Mouse (Mus musculus) liver, postnatal 0 days (tissue): ENCODE measurements around the gene Saysd1. TPM values are rescaled to one million over a fixed set of nuclear protein-coding genes. Genes with fewer than 3 reads are reported as not detected.

Source experiments
- ATAC-seq: fragments of 200-750 bp; cut with Nextera tagmentation; 2 replicates; pipeline ENCODE4 v1.8.0; 2017; ENCODE audit warnings: mild to moderate bottlenecking, moderate library complexity
- DNase-seq: peaks from one replicate; pipeline ENCODE4 v3.0.0-alpha.2; 2016
- H3K27ac ChIP-seq: fragments of 300-500 bp; sonication (generic); 2 replicates; pipeline ENCODE4 v1.5.1; 2014; ENCODE audit warnings: antibody characterized with exemption, moderate library complexity, mild to moderate bottlenecking, low read depth
- H3K27me3 ChIP-seq: fragments of 300-500 bp; sonication (generic); 2 replicates; pipeline ENCODE4 v1.6.1; 2014; ENCODE audit warnings: low read length, control low read depth, mixed read lengths; ENCODE audit not compliant: insufficient read depth
- H3K36me3 ChIP-seq: fragments of 300-500 bp; sonication (generic); replicated peaks from 2 replicates; pipeline ENCODE4 v1.6.1; 2014; ENCODE audit warnings: mild to moderate bottlenecking, control low read depth, low read length, moderate library complexity, mixed read lengths; ENCODE audit not compliant: insufficient read depth
- H3K4me1 ChIP-seq: fragments of 300-500 bp; sonication (generic); 2 replicates; pipeline ENCODE4 v1.6.1; 2014; ENCODE audit warnings: antibody characterized with exemption, mild to moderate bottlenecking, control low read depth; ENCODE audit not compliant: insufficient read depth
- H3K4me2 ChIP-seq: fragments of 300-500 bp; sonication (generic); 2 replicates; pipeline ENCODE4 v1.6.1; 2014; ENCODE audit warnings: low read depth, mild to moderate bottlenecking, low read length, moderate library complexity, mixed read lengths
- H3K4me3 ChIP-seq: fragments of 300-500 bp; sonication (generic); 2 replicates; pipeline ENCODE4 v1.5.1; 2014; ENCODE audit warnings: low read depth, low read length
- H3K9ac ChIP-seq: fragments of 300-500 bp; sonication (generic); replicated peaks from 2 replicates; pipeline ENCODE4 v1.6.1; 2014; ENCODE audit warnings: mild to moderate bottlenecking, moderate library complexity
- H3K9me3 ChIP-seq: fragments of 300-500 bp; sonication (generic); 2 replicates; pipeline ENCODE4 v1.6.1; 2016; ENCODE audit warnings: mild to moderate bottlenecking, control low read depth, low read length, mixed read lengths
- CTCF ChIP-seq: sonication (generic); IDR thresholded peaks from 2 replicates; pipeline ENCODE4 v1.5.1; 2016; ENCODE audit warnings: antibody characterized with exemption, low read depth
- EP300 ChIP-seq: IDR thresholded peaks from 2 replicates; pipeline ENCODE4 v1.6.1; 2016; ENCODE audit warnings: antibody characterized with exemption, low read depth, mild to moderate bottlenecking
- WGBS: fragments of 180-500 bp; shearing (Covaris S2); extraction: QIAGEN DNeasy Blood & Tissue Kit; methylation state at CpG from one replicate; pipeline ENCODE4 v1.1.7; 2014; ENCODE audit not compliant: insufficient replicate concordance; 5-methylcytosine and 5-hydroxymethylcytosine counted together
- polyA plus RNA-seq: library from polyadenylated mRNA; unstranded; fragments of >200 nt; fragmentation: Nextera tagmentation; extraction: Ambion mirVana; gene quantifications from 2 replicates; pipeline ENCODE4 v1.2.1, GENCODE M21; 2015

Gene Saysd1
- polyA plus RNA-seq, 1 experiment from 2014 or later: 9.6 TPM

DNA sequence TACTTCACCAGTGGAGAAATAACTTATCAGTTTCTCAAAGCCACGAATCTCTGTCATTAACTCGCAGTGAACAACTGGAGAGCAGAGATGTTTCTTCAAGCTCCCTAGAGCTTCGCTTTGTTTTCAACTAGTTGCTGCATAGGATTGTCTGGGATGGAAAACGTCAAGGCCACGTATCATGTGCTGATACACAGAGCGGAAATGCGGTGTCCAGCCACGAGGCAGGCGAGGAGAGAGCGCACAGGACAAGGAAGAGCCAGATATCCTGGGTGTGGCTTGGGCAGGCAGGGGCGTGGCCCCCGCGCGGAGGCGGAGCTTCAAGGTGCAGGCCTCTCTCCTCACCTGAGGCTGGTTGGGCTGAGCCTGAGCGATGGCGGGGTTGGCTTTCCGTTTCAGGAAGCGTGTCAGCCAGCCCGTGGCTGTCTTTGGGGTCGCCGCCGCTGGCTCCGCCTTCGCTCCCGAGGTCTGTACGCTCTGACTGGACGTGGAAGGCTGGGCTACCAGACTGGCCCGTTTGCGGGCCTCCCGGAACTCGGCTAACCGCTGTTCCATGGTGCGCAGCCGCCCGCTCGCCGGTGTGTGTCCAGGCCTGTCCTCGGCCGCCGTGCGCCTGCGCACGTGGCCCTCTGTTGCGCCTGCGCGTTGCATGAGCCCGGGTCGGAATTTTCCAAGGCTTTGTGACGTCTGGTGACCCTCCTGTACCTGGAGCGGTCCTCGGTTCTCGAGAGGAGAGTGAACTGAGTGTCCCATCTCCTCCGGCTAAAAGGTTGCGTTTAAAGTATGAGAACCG, 55.6 kb downstream of the Saysd1 start:
- WGBS: 2% methylated on average over 56 of the region's 56 CpGs
- H3K9me3 ChIP-seq: no peaks in the 10 kb centered on the region
- no peak for TF ChIP-seq CTCF
- no peak for TF ChIP-seq EP300
- H3K27ac ChIP-seq: peak overlapping the region; percentile 97
- H3K27me3 ChIP-seq: no peaks in the 10 kb centered on the region
- peaks cover 24% of the 10 kb centered on the region for H3K4me1 ChIP-seq
- H3K4me2 ChIP-seq: peak overlapping the region; percentile 75
- DNase-seq (peak; percentile 92), ATAC-seq (peak; percentile 97)
- H3K36me3 ChIP-seq: no peaks in the 10 kb centered on the region
- peak overlapping the region; percentile 57 for H3K9ac ChIP-seq
- peak overlapping the region; percentile 58 for H3K4me3 ChIP-seq

DNA sequence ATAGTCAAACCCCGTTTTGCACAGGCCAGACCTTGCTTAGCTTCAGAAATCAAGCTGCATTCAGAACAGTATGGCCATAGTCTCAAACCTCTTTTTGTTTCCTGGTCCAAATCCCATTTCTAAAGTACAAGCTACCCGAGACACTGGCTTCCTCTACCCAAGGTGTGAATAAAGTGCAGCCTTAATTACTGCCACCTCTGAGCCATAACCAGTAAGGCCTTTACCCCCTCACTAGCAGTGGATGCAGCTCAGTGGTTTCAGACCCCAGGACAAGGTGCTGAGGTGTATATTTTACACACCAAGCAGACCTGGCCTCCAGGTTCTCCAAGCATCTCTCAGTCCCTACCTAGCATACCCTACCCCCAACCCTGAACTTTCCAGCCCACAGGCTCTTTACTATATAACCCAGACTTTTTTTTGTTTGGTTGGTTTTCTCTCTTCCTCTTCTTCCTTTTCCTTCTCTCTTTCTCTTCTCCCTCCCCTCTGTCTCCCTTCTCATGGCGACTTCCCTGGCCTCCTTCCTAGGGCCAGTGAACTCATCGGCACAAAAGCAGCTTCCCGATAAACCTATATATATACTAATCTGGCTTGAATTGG, 56.3 kb downstream of the Saysd1 start:
- Histone ChIP-seq H3K9ac (0 out of 2 replicates have a peak overlapping the region, but pooled peaks have one; percentile 57), H3K27ac (peak overlapping the region; percentile 97), H3K4me1 (peaks cover 24% of the 10 kb centered on the region), H3K4me3 (peak overlapping the region; percentile 58), H3K9me3 (no peaks in the 10 kb centered on the region), H3K36me3 (no peaks in the 10 kb centered on the region), H3K4me2 (peak overlapping the region; percentile 75), H3K27me3 (no peaks in the 10 kb centered on the region)
- ATAC-seq: no peak
- WGBS: 43% methylated on average over 5 of the region's 5 CpGs
- no peak for DNase-seq
- TF ChIP-seq EP300 (no peak), CTCF (no peak)

DNA sequence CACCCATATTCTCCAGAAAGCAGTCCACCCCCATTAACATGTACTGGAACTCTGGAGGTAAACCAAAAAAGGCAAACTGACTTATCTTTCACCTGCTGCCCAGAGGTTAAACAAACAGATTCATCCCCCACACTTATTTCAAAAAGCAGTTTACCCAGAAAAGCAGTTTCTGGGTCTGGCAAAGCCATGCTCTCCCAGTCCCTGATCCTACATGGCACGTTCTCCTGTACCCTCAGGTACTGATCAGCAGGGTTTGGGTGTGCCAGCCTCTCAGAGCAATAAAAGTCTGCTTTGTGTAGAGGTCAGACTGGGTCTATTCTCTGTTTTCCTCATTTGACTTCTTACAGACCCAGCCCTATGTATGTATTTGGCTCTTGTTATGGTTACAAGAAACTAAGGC, 57.2 kb downstream of the Saysd1 start:
- H3K4me1 ChIP-seq: peaks cover 24% of the 10 kb centered on the region
- DNase-seq (no peak), ATAC-seq (no peak)
- 45% methylated on average over 1 of the region's 1 CpGs for WGBS
- peak overlapping the region; percentile 97 for H3K27ac ChIP-seq
- H3K36me3 ChIP-seq: no peaks in the 10 kb centered on the region
- TF ChIP-seq EP300: peak; percentile 25; the same call in 1 of the 2 replicates
- TF ChIP-seq CTCF: no peak
- H3K27me3 ChIP-seq: no peaks in the 10 kb centered on the region
- peak overlapping the region; percentile 75 for H3K4me2 ChIP-seq
- no peak overlapping the region for H3K4me3 ChIP-seq
- H3K9me3 ChIP-seq: no peaks in the 10 kb centered on the region
- H3K9ac ChIP-seq: peak overlapping the region; percentile 45; the same call in 1 of the 2 replicates

DNA sequence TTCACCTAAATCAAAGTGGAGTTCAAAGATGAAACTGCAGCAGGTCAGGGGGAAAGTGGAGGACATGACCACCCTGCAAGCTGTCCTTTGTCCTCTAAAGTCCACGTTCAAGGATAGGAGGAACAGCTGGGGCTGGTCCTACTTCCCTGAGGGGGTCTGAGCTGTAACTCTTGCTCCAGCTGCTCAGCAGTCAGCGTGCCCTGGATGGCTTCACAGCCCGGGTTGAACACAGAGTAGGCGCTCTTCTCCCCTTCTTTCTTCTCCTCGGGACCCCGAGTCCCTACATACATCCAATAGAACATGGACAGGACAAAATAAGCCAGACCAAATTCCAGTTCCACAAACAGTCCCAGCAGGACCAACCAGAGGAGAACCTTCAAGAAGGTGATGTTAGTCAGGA, 61.2 kb downstream of the Saysd1 start:
- WGBS: 78% methylated on average over 6 of the region's 6 CpGs
- Histone ChIP-seq H3K4me2 (no peak overlapping the region), H3K27ac (no peak overlapping the region), H3K36me3 (no peaks in the 10 kb centered on the region), H3K27me3 (no peaks in the 10 kb centered on the region), H3K9ac (no peak overlapping the region), H3K4me3 (no peak overlapping the region), H3K9me3 (no peaks in the 10 kb centered on the region), H3K4me1 (peaks cover 12% of the 10 kb centered on the region)
- TF ChIP-seq EP300 (no peak), CTCF (no peak)
- ATAC-seq (no peak), DNase-seq (no peak)

DNA sequence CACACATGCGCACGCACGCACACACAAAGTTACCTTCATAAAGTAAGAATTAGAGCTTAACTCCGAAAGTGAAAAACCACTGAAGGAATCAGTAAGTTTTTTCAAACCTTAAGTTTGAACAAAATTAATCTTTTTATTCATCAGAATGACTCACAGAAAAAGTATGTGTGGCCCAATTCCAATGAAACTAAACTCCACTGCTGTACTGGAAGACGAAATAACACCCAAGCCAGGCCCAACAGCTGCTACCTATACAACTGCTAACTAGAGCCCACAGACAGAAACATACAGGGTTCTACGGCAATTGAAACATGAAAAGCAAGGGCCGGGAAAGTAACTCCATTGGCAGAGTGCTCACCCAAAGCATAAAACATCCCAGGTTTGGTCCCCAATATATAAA, 62.8 kb downstream of the Saysd1 start:
- no peaks in the 10 kb centered on the region for H3K27me3 ChIP-seq
- no peak for DNase-seq
- peaks cover under 1% of the 10 kb centered on the region; the same call in 1 of the 2 replicates for H3K4me1 ChIP-seq
- no peak overlapping the region for H3K9ac ChIP-seq
- no peak overlapping the region for H3K27ac ChIP-seq
- no peak overlapping the region for H3K4me2 ChIP-seq
- no peak for ATAC-seq
- no peak overlapping the region for H3K4me3 ChIP-seq
- H3K36me3 ChIP-seq: no peaks in the 10 kb centered on the region
- no peaks in the 10 kb centered on the region for H3K9me3 ChIP-seq
- WGBS: 84% methylated on average over 7 of the region's 7 CpGs
- TF ChIP-seq EP300 (no peak), CTCF (no peak)

DNA sequence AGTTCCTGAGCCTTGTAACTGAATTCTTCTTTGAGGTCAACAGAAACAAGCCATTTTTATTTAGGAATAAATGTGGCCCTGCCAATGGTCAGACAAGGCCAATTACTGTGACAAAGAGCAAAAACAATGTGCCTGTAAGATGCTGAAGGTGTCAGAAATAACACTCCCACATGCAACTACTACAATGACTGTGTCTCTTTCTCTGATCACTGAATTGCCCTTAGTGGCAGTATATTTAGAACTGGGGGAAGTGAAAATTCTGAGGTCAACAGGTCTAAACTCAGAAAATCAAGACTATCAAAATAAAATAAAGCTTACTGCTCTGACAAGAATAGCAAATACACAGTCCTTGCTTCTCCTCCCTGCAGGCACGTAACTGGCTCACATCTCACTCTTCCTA, 63.6 kb downstream of the Saysd1 start:
- H3K27me3 ChIP-seq: no peaks in the 10 kb centered on the region
- ATAC-seq (no peak), DNase-seq (no peak)
- no peak for TF ChIP-seq EP300
- TF ChIP-seq CTCF: no peak
- H3K4me1 ChIP-seq: no peaks in the 10 kb centered on the region; the same call in 1 of the 2 replicates
- WGBS: 71% methylated on average over 1 of the region's 1 CpGs
- H3K9me3 ChIP-seq: no peaks in the 10 kb centered on the region
- no peak overlapping the region for H3K4me2 ChIP-seq
- H3K36me3 ChIP-seq: no peaks in the 10 kb centered on the region
- H3K27ac ChIP-seq: no peak overlapping the region
- no peak overlapping the region for H3K9ac ChIP-seq
- no peak overlapping the region for H3K4me3 ChIP-seq
